Mouse (Mus musculus) G1E (cell line): ENCODE measurements around the gene Nr1h4.

ENCODE experiments used
- CTCF ChIP-seq: IDR thresholded peaks from 2 replicates; pipeline ENCODE4 v1.5.1; 2012; ENCODE audit warnings: low read depth, low read length, inconsistent platforms, mixed read lengths
- GATA1 ChIP-seq: IDR thresholded peaks from 2 replicates; pipeline ENCODE4 v1.6.1; 2012; ENCODE audit warnings: borderline replicate concordance, low read length, inconsistent platforms, mixed read lengths
- GATA2 ChIP-seq: IDR thresholded peaks from 2 replicates; pipeline ENCODE4 v1.6.1; 2012; ENCODE audit warnings: low read depth, low read length, inconsistent platforms, borderline replicate concordance
- POLR2AphosphoS5 ChIP-seq: IDR thresholded peaks from 2 replicates; pipeline ENCODE4 v1.6.1; 2012; ENCODE audit warnings: low read depth, low read length, inconsistent platforms; ENCODE audit not compliant: insufficient replicate concordance
- TAL1 ChIP-seq: conservative IDR thresholded peaks from 2 replicates; pipeline ENCODE4 v1.6.1; 2012; ENCODE audit warnings: low read depth, low read length, inconsistent platforms, mixed read lengths

DNA sequence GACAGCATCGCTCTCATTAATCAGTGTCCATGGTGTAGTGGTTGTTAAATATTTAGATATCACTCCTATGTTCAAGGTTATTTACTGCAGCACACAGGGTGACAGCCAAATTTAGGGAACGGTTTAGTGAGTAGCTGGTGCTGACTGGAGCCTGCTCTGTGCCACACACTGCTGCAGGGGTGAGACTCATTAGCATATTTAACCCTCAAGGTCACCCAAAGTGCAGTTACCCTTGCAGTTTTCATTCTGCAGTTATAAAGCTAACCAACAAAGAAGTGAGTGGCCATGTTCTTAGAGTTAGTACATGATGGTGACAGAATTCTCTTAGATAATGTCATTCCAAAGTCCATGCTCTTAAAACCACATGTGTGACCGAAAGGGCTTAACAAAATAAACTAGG is 8.9 kb upstream of the Nr1h4 start:
- no peak for TF ChIP-seq CTCF
- no peak for TF ChIP-seq GATA2
- TF ChIP-seq POLR2AphosphoS5: no peak
- TF ChIP-seq TAL1: no peak
- no peak for TF ChIP-seq GATA1
